Mouse (Mus musculus) gastrocnemius, postnatal 25 days (tissue): ENCODE results near the gene Mcm9. TPM values are rescaled to one million over a fixed set of nuclear protein-coding genes. Genes with fewer than 3 reads are reported as not detected.
"Not testable (repeated sequence)": the region's sequence is repeated elsewhere in the genome, so short reads cannot be mapped to it uniquely, and the experiment has no call there.

Source experiments
- DNase-seq: peaks from one replicate; pipeline ENCODE4 v3.0.0; 2022
- long read RNA-seq, 2 experiments: library from polyadenylated mRNA; stranded (forward); transcript quantifications; one replicate each; pipeline ENCODE4 v2.0.0; 2021
- total RNA-seq, 2 experiments: library from RNA; stranded (reverse); gene quantifications; 1 replicate in 1 of 2; 2 replicates in 1 of 2; pipeline ENCODE4 v1.2.3; 2021

Gene Mcm9
- 1 to 10 TPM; 1.3 to 1.5 TPM for total RNA-seq
- long read RNA-seq, experiment 1, partial matches to known transcripts, result 0 of 5 reads
- long read RNA-seq, experiment 1, other reads (novel, unspliced or antisense), result 5 of 5 reads
- long read RNA-seq, experiment 2, result 0 reads

DNA sequence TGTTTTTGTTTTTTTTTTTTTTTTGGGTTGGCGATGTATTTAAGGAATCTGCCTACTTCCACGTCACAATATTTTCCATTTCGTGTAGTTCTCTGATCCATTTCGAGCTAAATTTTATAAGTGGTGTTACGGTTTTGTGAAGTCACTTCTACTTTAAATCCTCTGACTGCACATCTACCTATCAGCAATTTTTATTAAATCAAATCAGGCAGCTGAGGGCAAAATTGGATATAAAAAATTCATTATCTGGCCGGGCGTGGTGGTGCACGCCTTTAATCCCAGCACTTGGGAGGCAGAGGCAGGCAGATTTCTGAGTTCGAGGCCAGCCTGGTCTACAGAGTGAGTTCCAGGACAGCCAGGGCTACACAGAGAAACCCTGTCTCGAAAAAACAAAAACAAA lies at the start of gene Mcm9:
Mcm9 (minus strand) TSS at position 101 of the 400 bp plus-strand sequence.
- not testable (repeated sequence) for DNase-seq

DNA sequence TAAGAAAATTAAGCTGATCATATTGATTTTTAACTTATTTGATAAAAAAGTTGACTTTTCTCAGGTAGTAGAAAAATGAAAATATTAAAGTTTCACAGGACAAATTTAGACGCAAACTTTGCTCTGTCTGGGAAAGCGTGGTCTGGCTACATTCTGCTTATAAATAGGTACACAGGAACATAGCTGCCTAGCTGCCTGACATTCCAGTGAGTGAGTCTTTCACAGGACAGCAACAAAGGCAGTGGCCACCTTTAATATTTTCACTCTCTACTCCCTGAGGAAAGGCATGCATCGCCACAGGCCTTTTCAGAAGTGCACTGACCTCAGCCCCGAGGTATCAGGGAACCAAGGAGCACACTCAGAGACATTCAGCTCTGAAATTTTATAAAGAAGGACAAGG lies 31.5 kb upstream of the Mcm9 start:
- no peak for DNase-seq

GRCm38 (mm10) chr10:53654239-53654638 lies 24.0 kb upstream of the Mcm9 start:
- not testable (repeated sequence) for DNase-seq

GRCm38 (mm10) chr10:53650683-53651082 lies 20.4 kb upstream of the Mcm9 start:
- no peak for DNase-seq

DNA sequence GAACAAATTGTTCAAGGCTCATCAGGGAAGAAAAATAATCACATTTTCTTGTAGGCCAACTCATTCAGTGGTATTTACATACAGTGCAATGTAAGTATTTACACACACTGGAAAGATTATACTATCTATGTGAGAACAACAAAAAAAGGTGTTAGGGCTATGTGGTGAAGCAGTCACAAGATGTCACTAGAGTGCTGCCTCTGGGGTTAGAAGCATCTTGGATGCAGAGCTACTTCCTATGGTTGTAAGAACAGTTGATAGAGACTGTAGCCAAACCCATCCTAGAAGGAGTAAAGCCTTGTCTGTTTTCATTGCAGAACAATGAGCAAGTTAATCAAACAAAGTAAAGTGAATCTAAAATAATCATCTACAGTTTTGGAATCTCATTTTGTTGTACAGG lies 11.3 kb upstream of the Mcm9 start:
- no peak for DNase-seq

- no peak for DNase-seq
Observed at GRCm38 (mm10) chr10:53635246-53635971, 5.2 kb upstream of the Mcm9 start.

DNA sequence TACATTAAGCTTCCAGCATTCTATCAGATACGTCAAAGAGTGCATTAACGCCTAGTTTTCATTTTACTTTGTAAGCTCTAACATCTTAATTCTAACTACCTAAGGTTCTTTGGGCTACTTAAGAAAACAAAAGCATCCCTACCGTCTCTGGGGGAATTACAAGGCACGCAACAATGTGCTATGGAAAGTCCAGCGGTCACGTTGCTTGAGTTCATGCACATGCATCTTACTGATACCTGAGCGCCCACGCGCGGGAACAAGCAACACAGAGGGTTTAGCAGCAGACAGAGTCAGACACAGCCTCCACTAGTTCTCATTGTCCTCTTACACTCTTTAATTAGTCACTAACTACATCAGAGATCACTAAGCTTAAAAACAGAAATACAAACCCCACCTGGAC lies 3.9 kb upstream of the Mcm9 start:
- no peak for DNase-seq

DNA sequence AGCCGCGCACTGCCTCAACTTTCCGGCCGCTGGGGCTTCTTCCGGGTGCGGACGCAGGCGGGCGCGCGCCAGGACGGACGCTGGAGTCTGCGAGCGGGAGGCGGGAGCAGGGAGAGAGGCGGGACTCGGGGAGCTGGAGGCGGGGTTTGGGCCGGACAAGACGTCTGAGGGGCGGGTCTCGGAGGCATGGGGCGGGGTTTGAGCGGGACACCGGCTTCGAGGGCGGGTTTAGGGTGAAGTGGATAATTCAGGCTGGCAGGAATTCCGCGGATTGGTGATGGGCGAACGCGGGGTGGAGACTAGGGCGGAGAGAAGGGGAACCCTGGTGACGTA lies 355 bp downstream of the Mcm9 start:
- DNase-seq, result peak; percentile 97

DNA sequence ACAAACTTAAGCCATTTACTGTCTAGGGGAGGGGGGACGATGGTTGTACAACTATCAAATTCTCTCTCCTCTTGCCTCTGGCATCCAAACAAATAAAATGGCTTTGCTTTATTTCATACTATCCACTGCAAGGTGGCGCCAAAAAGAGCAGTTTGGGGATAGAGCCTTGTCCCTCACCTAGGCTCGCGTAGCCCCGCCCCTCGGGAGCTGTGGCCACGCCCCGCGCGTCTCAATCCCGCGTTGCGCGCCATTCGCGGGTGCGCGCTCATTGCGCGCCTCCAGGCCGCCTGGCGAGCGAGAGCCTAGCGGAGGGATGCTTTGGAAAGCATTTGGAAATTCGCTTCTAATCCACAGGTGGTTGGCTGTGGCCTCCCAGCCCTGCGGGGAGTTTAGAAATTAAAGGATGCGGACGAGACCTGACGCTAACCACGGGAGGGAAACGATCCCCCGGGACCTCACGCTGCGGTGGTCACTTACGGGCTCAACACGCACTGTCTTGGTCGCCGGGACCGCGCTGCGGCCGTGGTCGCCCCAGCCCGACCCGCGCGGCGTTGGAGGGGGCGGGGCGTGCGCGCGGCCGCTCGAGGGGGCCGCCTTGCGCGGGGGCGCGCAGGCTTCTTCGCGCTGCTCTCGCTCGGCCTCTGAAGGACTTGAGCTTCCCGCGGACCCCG lies 857 bp downstream of the Mcm9 start:
- peak; percentile 84 for DNase-seq

- DNase-seq, result no peak
Observed at GRCm38 (mm10) chr10:53615850-53616616, 14.2 kb downstream of the Mcm9 start.

- DNase-seq, result no peak
Observed at GRCm38 (mm10) chr10:53613955-53614354, 16.3 kb downstream of the Mcm9 start.

GRCm38 (mm10) chr10:53612172-53612571 lies 18.1 kb downstream of the Mcm9 start:
- DNase-seq, result no peak

DNA sequence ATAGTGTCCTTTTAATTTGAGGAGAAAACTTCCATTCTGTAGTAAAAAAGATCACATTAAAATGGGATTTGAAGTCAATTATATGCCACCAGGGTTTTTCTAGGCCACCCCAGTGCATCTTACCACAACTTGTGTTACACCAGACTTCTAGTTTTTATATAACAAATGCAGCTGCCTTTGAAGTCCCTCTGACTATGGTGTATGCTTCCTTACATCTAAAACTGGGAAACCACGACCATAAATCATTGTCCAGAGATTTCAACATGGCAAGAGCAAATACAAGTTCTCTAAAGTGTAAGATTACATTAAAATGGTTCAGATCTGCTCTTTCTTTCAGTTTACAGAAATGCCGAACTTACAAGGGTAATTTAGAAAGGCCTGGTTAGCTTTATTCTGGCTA lies 22.0 kb downstream of the Mcm9 start:
- DNase-seq, result no peak

- no peak for DNase-seq
Observed at GRCm38 (mm10) chr10:53605328-53605727, 24.9 kb downstream of the Mcm9 start.

DNA sequence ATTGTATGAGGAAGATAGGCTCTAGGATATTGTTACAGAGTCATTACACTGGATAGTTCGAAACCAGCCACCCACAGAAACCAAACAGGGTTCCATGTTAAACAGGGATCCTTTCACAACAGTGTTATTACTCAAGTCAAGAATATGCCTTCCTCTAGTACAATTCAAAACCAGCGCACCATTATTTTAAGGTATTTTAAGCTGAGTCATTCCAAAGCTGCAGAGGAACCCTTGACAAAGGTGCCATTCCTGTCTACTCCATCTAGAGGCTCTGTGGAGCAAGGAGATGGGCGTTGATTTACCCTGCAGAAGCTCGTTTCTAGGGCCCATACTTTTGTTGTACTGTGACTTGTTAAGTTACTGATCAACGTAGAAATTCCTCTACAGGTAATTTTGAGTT lies 31.4 kb downstream of the Mcm9 start:
- DNase-seq, result no peak

DNA sequence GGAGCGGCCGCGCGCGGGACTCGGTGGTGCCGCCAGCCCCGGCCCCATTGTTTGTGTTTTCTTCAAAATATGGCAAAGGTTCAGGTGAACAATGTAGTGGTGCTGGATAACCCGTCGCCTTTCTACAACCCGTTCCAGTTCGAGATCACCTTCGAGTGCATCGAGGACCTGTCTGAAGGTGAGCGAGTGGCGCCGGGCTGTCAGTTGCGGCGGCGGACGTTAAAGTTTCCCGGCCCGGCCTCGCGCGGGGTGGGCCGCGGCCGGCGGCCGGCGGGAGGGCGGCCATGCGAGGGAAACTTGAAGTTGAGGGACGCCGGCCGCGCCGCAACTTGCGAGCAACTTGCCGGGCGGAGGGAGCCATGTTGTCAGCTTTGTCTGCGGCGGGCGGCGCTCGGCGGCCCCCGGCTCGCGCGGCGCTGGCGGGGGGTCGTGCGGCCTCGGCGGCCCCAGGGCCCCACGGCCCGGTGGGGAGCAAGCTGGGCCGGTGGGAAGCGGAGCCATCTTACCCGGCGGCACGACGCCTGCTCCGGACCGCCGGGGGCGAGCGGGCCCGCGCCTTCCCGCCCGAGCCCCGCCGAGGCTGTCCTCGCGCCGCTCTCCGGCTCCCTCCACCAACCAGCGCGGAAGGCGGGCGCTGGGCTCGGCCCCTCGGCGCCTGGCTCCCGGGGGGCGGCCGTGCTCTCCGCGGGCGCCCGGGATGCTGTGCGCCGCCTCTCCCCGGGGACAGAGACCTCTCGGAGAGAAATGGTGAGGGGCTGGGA lies 32.9 kb downstream of the Mcm9 start:
- DNase-seq, result peak; percentile 41

- peak; percentile 97 for DNase-seq
Observed at GRCm38 (mm10) chr10:53596677-53597120, 33.5 kb downstream of the Mcm9 start, which contains the start of gene Asf1a. Gene Asf1a, plus strand, starts transcription at chr10:53596757.

DNA sequence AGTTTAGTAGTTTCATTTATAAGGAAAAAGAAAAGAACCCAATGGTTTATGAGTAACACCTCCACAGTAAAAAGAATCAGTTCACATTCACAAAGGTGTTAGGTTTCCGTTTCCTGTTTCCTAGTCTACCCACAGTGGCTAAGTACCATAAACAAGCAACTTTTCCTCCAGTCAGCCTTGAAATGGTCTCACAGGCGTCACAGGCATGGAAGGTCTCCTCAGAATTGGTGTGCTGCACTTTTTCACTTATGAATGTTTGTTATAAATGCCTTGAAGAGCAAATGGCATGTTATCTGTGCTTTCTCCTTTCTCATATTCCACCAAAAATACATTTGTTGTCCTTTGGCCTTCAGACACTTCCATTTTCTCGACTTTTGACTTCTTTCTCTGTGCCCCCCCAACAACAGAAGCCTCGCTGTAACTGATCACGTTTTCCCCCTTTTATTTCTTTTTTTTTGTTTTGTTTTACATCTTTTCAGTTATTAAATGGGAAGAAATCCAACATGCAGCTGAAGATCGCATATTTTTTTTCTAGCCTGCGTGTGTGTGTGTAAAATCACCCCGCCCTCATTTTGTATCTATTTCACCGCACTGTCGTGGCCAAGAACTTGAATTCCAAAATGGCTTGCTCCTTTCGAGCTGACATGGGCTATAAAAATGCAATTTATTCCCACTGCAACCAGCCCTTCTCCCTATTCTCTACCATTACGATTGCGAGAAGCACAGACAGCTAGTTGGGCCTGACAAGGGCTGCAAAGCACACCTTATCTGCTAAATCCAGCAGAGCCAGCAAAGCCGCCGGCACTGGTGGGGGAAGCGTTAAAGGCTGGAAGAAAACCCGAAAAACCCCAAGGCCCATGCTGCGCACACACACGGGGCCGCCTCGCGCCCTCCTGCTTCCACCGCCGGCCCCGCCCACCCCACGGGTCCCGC lies 34.2 kb downstream of the Mcm9 start:
- no peak for DNase-seq

DNA sequence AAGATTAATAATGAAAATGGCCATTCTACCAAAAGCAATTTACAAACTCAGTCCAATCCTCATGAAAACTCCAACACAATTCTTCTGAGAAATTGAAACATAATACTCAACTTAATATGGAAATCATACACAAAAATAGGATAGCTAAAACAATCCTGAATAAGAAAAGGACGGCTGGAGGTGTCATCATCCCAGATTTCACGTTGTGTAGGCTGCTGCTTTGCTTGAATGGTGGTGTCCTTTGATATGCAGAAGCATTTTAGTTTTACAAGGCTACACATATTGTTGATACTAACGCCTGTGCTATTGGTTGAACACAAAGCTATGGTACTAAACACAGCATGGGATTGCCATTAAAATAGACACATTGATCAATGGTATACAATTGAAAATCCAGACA lies 44.5 kb downstream of the Mcm9 start:
- no peak for DNase-seq

- DNase-seq, result no peak
Observed at GRCm38 (mm10) chr10:53581087-53581486, 49.2 kb downstream of the Mcm9 start.

GRCm38 (mm10) chr10:53580621-53581081 lies 49.6 kb downstream of the Mcm9 start:
- peak; percentile 35 for DNase-seq
